Mouse (Mus musculus): Measurements from ENCODE around the gene Hsf4.

DNA sequence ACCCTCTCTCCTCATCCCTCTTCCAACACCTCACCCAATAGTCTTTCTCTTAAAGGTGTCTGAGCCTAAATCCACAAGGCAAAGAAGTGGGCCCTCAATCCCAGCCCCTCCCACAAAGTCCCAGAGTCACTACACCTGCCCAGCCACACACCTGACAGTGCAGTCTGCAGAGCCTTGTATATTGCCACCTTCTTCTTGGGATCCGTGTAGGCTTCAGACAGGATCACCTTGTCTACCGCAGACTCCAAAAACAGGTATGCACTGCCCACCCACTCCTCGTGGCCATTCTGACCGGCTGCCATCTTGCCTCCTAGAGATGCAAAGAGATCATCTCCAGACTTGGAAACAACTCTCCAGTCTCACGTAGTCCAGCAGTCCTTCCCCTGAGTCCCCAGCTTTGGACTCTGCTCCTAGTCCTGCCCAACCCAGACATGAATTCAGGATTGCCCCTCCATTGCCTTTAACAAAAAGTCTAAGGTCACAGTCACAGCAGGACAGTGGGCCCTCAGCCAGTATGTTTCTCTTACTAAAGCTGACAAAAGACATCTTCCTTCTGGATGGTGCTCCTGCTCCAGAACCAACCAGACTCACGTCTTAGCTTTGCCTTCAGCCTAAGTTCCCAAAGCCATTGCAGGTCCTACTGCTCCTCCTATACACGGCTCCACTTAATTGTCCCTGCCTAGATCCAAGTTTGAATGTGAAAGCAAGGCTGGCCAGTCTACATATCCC is 9.1 kb upstream of the Hsf4 start:
- TF ChIP-seq CTCF (IDR thresholded peaks at IDR 0.05; ENCODE audit: low read depth), result no peak
- TF ChIP-seq EP300 (IDR thresholded peaks at IDR 0.05; ENCODE audit: low read depth), result no peak

Measured in heart, postnatal 0 days (tissue).